In the genomic region with DNA sequence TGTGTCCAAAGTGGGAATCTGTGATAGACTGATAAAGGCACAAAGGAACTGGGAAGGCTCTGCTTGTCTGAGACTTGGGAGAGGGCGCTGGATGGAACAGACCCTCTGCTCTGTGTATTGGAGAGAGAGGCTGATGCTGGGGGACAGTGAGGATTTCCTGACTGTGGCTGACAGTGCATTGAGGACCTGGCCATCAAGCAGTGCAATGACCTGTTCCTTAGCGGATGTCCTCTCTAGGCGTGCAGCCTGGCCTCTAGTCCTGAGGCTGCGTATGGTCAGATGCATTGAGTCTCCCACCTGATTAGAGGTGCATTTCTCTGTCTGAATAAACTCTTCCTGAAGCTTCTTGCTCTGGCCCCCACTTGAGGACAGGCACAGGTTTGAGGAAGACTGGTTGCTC, we compare ENCODE assay signal across 12 mouse cellular contexts.
DNase-seq lines count a peak whose midpoint lies in the region; ATAC-seq and TF ChIP-seq lines count a peak whose summit lies in the region.
"Had no signal": no experiment of that assay in that cellular context is flagged by ENCODE, and none has a peak within 500 bp of the region (broad histone marks: within the 10 kb centered on the region; RNA-seq: fewer than 3 reads in every experiment).

No protein-coding gene starts in this region.

- H3K4me2 ChIP-seq in hindbrain, embryonic 13.5 days: peak overlapping the region; percentile 63
- peak overlapping the region; percentile 70 for H3K4me2 ChIP-seq in midbrain, embryonic 16.5 days (ENCODE audit: low read length)
- H3K4me2 ChIP-seq: embryonic facial prominence, embryonic 13.5 days had no signal

- DNase-seq in cerebellum, adult 9-11 months: peak; percentile 29
- no peak for DNase-seq in gastrocnemius, postnatal 10 days
- DNase-seq in T-cell, adult 2 months (ENCODE audit: low spot score): no peak
- DNase-seq in adrenal gland, postnatal 25 days: no peak
- DNase-seq: adrenal gland, postnatal 10 days; liver, postnatal 0 days; thymus, adult 2 months had no signal

- no peaks in the 10 kb centered on the region for H3K27me3 ChIP-seq in hindbrain, embryonic 13.5 days
- H3K27me3 ChIP-seq in midbrain, embryonic 16.5 days (ENCODE audit: control insufficient read depth, insufficient read depth, low read depth, low read length): no peaks in the 10 kb centered on the region
- H3K27me3 ChIP-seq: embryonic facial prominence, embryonic 13.5 days had no signal

- no peak for TF ChIP-seq CTCF in cortical plate, adult 2 months (IDR thresholded peaks at IDR 0.05; ENCODE audit: extremely low read depth, insufficient read depth, low read length)

- peaks cover 3% of the 10 kb centered on the region; the same call in 1 of the 2 replicates for H3K4me1 ChIP-seq in cortical plate, adult 2 months (ENCODE audit: control insufficient read depth, insufficient read depth, low read length)
- peaks cover 58% of the 10 kb centered on the region for H3K4me1 ChIP-seq in hindbrain, embryonic 13.5 days (replicated peaks)
- peaks cover 16% of the 10 kb centered on the region for H3K4me1 ChIP-seq in midbrain, embryonic 16.5 days (ENCODE audit: control insufficient read depth, insufficient read depth, low read length)

- 83% methylated on average over 4 of the region's 4 CpGs for WGBS in hindbrain, embryonic 13.5 days
- 77% methylated on average over 4 of the region's 4 CpGs for WGBS in midbrain, embryonic 16.5 days

- no peak overlapping the region for H3K27ac ChIP-seq in cortical plate, adult 2 months (ENCODE audit: insufficient read depth, low read length)
- peak overlapping the region; percentile 94 for H3K27ac ChIP-seq in hindbrain, embryonic 13.5 days
- H3K27ac ChIP-seq in midbrain, embryonic 16.5 days (ENCODE audit: low read length): peak overlapping the region; percentile 2; the same call in 1 of the 2 replicates
- H3K27ac ChIP-seq: embryonic facial prominence, embryonic 13.5 days had no signal

- H3K9ac ChIP-seq in hindbrain, embryonic 13.5 days: peak overlapping the region; percentile 78
- peak overlapping the region; percentile 68 for H3K9ac ChIP-seq in midbrain, embryonic 16.5 days (ENCODE audit: low read depth, low read length)
- H3K9ac ChIP-seq: embryonic facial prominence, embryonic 13.5 days; liver, postnatal 0 days had no signal

- ATAC-seq in cerebellum, adult (ENCODE audit: insufficient number of reproducible peaks, low FRiP score, low TSS enrichment): no peak; the same call in 1 of the 2 replicates
- ATAC-seq in hindbrain, embryonic 13.5 days (ENCODE audit: low FRiP score): no peak
- ATAC-seq in midbrain, embryonic 16.5 days: no peak
- ATAC-seq: liver, postnatal 0 days had no signal

- peak overlapping the region; percentile 69 for H3K4me3 ChIP-seq in cortical plate, adult 2 months (ENCODE audit: insufficient read depth, low read length)
- H3K4me3 ChIP-seq in hindbrain, embryonic 13.5 days: peak overlapping the region; percentile 54
- H3K4me3 ChIP-seq in midbrain, embryonic 16.5 days (ENCODE audit: low read depth, low read length): peak overlapping the region; percentile 50
- H3K4me3 ChIP-seq: embryonic facial prominence, embryonic 13.5 days had no signal

- no peak for TF ChIP-seq POLR2A in cortical plate, adult 2 months (IDR thresholded peaks at IDR 0.05; ENCODE audit: extremely low read depth, insufficient read depth, low read length)

- no peaks in the 10 kb centered on the region for H3K9me3 ChIP-seq in hindbrain, embryonic 13.5 days
- H3K9me3 ChIP-seq in midbrain, embryonic 16.5 days (replicated peaks; ENCODE audit: control insufficient read depth, low read length, poor library complexity, severe bottlenecking): no peaks in the 10 kb centered on the region
- H3K9me3 ChIP-seq: embryonic facial prominence, embryonic 13.5 days had no signal

- no peaks in the 10 kb centered on the region for H3K36me3 ChIP-seq in hindbrain, embryonic 13.5 days
- no peaks in the 10 kb centered on the region for H3K36me3 ChIP-seq in midbrain, embryonic 16.5 days (ENCODE audit: control insufficient read depth, insufficient read depth, low read length)
- H3K36me3 ChIP-seq: embryonic facial prominence, embryonic 13.5 days had no signal
